Mouse (Mus musculus) cerebellum, adult 2 months (tissue): ENCODE data around the gene Tshz3.
A peak's percentile ranks its signal among the peaks of the same experiment; 100 is the strongest.

Source experiments
- CTCF ChIP-seq: fragments of 200-500 bp; IDR thresholded peaks from 2 replicates; pipeline ENCODE4 v1.5.1; 2011; ENCODE audit warnings: low read depth, mild to moderate bottlenecking, control low read depth, low read length, moderate library complexity, borderline replicate concordance; ENCODE audit not compliant: insufficient read depth
- POLR2A ChIP-seq: fragments of 200-500 bp; IDR thresholded peaks from 2 replicates; pipeline ENCODE4 v1.6.1; 2011; ENCODE audit warnings: low read length, control low read depth, borderline replicate concordance; ENCODE audit not compliant: insufficient read depth

DNA sequence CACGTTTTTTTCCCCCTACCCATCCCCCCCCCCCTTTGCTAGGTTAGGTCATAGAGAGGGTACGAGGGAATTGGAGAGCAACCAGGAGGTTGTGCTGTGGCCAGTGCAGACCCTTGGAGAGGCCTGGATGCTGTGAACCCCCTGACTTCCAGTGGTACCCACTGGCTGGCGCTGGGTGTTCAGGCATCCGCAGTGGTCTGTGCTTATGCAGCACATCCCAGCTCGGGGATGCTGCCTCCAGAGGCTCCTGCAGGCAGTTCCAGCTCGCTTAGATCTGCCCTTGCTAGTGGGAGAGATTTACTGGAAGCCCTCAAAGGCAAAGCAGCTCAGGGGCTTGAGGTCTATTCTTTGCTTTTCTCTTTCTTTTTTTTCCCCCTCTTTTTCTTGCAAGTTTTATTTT, 19.3 kb downstream of the Tshz3 start:
- TF ChIP-seq CTCF (peak; percentile 16; the same call in 1 of the 2 replicates), POLR2A (no peak)
